Mouse (Mus musculus): ENCODE measurements around the gene Gm5136. TPM values are rescaled to one million over a fixed set of nuclear protein-coding genes. Genes with fewer than 3 reads are reported as not detected.

Gm5136 gene
- not detected in 2 replicates for polyA plus RNA-seq (2012)

- TF ChIP-seq GATA1 (IDR thresholded peaks at IDR 0.05; ENCODE audit: low read length): no peak
Measured at GRCm38 (mm10) chr10:108699946-108700345, at the start of gene Gm5136. Gm5136 (minus strand) TSS chr10:108700160.

GRCm38 (mm10) chr10:108743759-108744158 lies 43.8 kb upstream of the Gm5136 start:
- TF ChIP-seq GATA1 (IDR thresholded peaks at IDR 0.05; ENCODE audit: low read length): no peak

- TF ChIP-seq GATA1 (IDR thresholded peaks at IDR 0.05; ENCODE audit: low read length): no peak
Measured at GRCm38 (mm10) chr10:108733982-108734381, 34.0 kb upstream of the Gm5136 start.

GRCm38 (mm10) chr10:108728961-108729360 lies 29.0 kb upstream of the Gm5136 start:
- no peak for TF ChIP-seq GATA1 (IDR thresholded peaks at IDR 0.05; ENCODE audit: low read length)

GRCm38 (mm10) chr10:108726391-108726790 lies 26.4 kb upstream of the Gm5136 start:
- no peak for TF ChIP-seq GATA1 (IDR thresholded peaks at IDR 0.05; ENCODE audit: low read length)

- no peak for TF ChIP-seq GATA1 (IDR thresholded peaks at IDR 0.05; ENCODE audit: low read length)
Measured at GRCm38 (mm10) chr10:108724878-108725277, 24.9 kb upstream of the Gm5136 start.

GRCm38 (mm10) chr10:108710514-108710913 lies 10.6 kb upstream of the Gm5136 start:
- TF ChIP-seq GATA1 (IDR thresholded peaks at IDR 0.05; ENCODE audit: low read length): no peak

- TF ChIP-seq GATA1 (IDR thresholded peaks at IDR 0.05; ENCODE audit: low read length): no peak
Measured at GRCm38 (mm10) chr10:108705658-108706057, 5.7 kb upstream of the Gm5136 start.

- TF ChIP-seq GATA1 (IDR thresholded peaks at IDR 0.05; ENCODE audit: low read length): no peak
Measured at GRCm38 (mm10) chr10:108701361-108702128, 1.6 kb upstream of the Gm5136 start.

- TF ChIP-seq GATA1 (IDR thresholded peaks at IDR 0.05; ENCODE audit: low read length): no peak
Measured at GRCm38 (mm10) chr10:108697062-108697461, 2.9 kb downstream of the Gm5136 start.

GRCm38 (mm10) chr10:108690954-108691353 lies 9.0 kb downstream of the Gm5136 start:
- TF ChIP-seq GATA1 (IDR thresholded peaks at IDR 0.05; ENCODE audit: low read length): no peak

GRCm38 (mm10) chr10:108686696-108687095 lies 13.3 kb downstream of the Gm5136 start:
- TF ChIP-seq GATA1 (IDR thresholded peaks at IDR 0.05; ENCODE audit: low read length): no peak

GRCm38 (mm10) chr10:108679675-108680390 lies 20.1 kb downstream of the Gm5136 start:
- TF ChIP-seq GATA1 (IDR thresholded peaks at IDR 0.05; ENCODE audit: low read length): no peak

- TF ChIP-seq GATA1 (IDR thresholded peaks at IDR 0.05; ENCODE audit: low read length): no peak
Measured at GRCm38 (mm10) chr10:108677053-108677452, 22.9 kb downstream of the Gm5136 start.

- TF ChIP-seq GATA1 (IDR thresholded peaks at IDR 0.05; ENCODE audit: low read length): no peak
Measured at GRCm38 (mm10) chr10:108668944-108669343, 31.0 kb downstream of the Gm5136 start.

GRCm38 (mm10) chr10:108660295-108660694 lies 39.7 kb downstream of the Gm5136 start:
- TF ChIP-seq GATA1 (IDR thresholded peaks at IDR 0.05; ENCODE audit: low read length): no peak

- TF ChIP-seq GATA1 (IDR thresholded peaks at IDR 0.05; ENCODE audit: low read length): no peak
Measured at GRCm38 (mm10) chr10:108658300-108658699, 41.7 kb downstream of the Gm5136 start.
